Mouse (Mus musculus): Measurements from ENCODE around the gene Tedc1. TPM values are rescaled to one million over a fixed set of nuclear protein-coding genes. Genes with fewer than 3 reads are reported as not detected.

The Tedc1 gene
- 23.8 TPM for polyA plus RNA-seq (2012; fragmentation: generic; extraction: Trizol)
- long read RNA-seq, experiment 1, transcript Tedc1-201 (8 exons, 2,441 nt), result major isoform, 13 of 17 reads
- long read RNA-seq, experiment 1, partial matches to known transcripts, result 3 of 17 reads
- long read RNA-seq, experiment 1, other reads (novel, unspliced or antisense), result 1 of 17 reads
- long read RNA-seq, experiment 2, transcript Tedc1-201 (8 exons, 2,441 nt), result major isoform, 232 of 330 reads
- long read RNA-seq, experiment 2, partial matches to known transcripts, result 42 of 330 reads
- long read RNA-seq, experiment 2, other reads (novel, unspliced or antisense), result 56 of 330 reads

DNA sequence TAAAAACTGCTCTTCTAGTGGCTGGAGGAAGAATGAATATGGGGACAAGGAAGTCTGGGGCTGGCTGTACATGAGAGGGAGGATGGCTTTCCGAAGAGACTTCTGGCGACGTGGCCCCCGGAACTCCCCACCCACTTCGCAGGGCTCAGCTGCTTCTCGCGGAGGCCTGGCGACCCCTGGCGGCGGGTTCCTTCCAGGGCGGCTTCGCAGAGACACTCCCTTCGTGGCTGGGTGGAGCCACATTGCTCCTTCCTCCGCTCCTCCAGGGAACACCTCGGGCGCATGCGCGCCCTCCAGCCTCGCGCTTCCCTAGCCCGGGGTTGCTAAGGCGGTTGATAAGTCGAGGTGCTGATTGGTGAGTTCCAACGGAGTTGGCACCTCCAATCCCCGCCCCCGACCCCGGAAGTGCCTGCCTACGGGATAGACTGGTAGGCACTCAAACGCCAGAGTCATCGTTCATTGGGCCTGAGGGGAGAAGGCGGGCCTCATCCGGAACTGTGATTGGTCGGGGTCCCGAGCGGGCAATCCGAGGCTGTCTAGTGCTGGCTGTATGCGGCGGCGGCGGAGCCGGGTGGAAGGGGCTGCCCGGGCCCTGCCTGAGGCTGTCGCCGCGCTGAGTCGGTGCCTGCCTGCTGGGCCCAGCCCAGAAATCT lies at the start of gene Tedc1:
Gene Tedc1 (plus strand): TSS at position 535 of the 653 bp plus-strand sequence.
- no peaks in the 10 kb centered on the region for H3K27me3 ChIP-seq (ENCODE audit: control insufficient read depth, insufficient read depth, insufficient read length)
- H3K4me3 ChIP-seq (ENCODE audit: insufficient read depth, poor library complexity, severe bottlenecking), result peak within 1 kb of the TSS; percentile 72
- H3ac ChIP-seq (ENCODE audit: control insufficient read depth, insufficient read length, low read depth), result peak within 1 kb of the TSS; percentile 85
- H3K79me2 ChIP-seq (ENCODE audit: control insufficient read depth, insufficient read depth), result peaks cover 42% of the 10 kb centered on the region
- peaks cover 15% of the 10 kb centered on the region for H3K36me3 ChIP-seq (ENCODE audit: control insufficient read depth, insufficient read depth)
- TF ChIP-seq MAX (IDR thresholded peaks at IDR 0.05), result peak; percentile 25
- no peak for TF ChIP-seq MYOD1 (IDR thresholded peaks at IDR 0.05; ENCODE audit: control insufficient read depth, insufficient read length, low read depth)
- TF ChIP-seq CTCF (IDR thresholded peaks at IDR 0.05; ENCODE audit: control insufficient read depth, insufficient read depth, insufficient read length), result peak; percentile 93
- H3K79me3 ChIP-seq (ENCODE audit: low read depth), result peaks cover 11% of the 10 kb centered on the region

DNA sequence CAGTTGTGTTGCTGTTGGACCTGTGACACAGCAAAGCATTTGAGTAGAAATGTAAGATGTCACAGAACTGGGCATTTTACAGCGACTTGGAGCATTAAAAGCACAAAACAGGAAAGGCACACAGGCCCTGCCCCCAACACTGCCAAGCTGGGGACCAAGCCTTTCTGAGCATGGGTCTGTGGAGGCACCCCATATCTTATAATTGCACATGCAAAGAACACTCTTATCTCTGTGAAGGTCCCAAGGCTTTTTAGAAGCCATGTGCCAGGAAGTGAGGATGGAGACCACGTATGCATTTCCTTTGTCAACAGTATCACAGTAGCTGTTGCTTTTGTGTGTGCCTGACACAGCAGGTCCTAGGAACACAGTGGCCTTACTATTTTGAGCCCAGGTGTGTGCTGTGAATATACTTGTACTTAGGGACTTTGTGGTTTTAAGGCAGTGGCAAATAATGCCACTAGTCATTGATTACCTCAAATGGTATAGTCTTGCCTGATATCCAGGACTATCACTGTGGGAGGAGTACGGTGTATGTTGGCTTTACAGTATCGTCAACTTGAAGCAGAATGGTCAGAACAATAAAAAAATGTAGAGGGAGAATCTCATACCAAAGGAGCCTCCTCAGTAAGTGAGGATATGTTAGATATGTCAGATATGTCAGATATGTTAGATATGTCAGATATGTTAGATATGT lies 48.6 kb upstream of the Tedc1 start:
- Histone ChIP-seq H3K79me2 (ENCODE audit: control insufficient read depth, insufficient read depth) (peaks cover 87% of the 10 kb centered on the region), H3ac (ENCODE audit: control insufficient read depth, insufficient read length, low read depth) (no peak overlapping the region), H3K36me3 (ENCODE audit: control insufficient read depth, insufficient read depth) (peaks cover 28% of the 10 kb centered on the region), H3K27me3 (ENCODE audit: control insufficient read depth, insufficient read depth, insufficient read length) (no peaks in the 10 kb centered on the region), H3K79me3 (ENCODE audit: low read depth) (peaks cover 78% of the 10 kb centered on the region), H3K4me3 (ENCODE audit: insufficient read depth, poor library complexity, severe bottlenecking) (no peak overlapping the region)
- TF ChIP-seq USF1 (IDR thresholded peaks at IDR 0.05; ENCODE audit: low read depth) (no peak), MYOD1 (IDR thresholded peaks at IDR 0.05; ENCODE audit: control insufficient read depth, insufficient read length, low read depth) (no peak), MYOG (IDR thresholded peaks at IDR 0.05; ENCODE audit: control insufficient read depth, extremely low read depth, insufficient read length) (no peak), CEBPB (IDR thresholded peaks at IDR 0.05; ENCODE audit: low read depth) (no peak), CTCF (IDR thresholded peaks at IDR 0.05; ENCODE audit: control insufficient read depth, insufficient read depth, insufficient read length) (no peak), FOSL1 (IDR thresholded peaks at IDR 0.05; ENCODE audit: insufficient read depth, low read length, poor library complexity, severe bottlenecking) (no peak), MAX (IDR thresholded peaks at IDR 0.05) (no peak)

- Histone ChIP-seq H3K27me3 (ENCODE audit: control insufficient read depth, insufficient read depth, insufficient read length) (no peaks in the 10 kb centered on the region), H3K79me3 (ENCODE audit: low read depth) (peaks cover 68% of the 10 kb centered on the region), H3K36me3 (ENCODE audit: control insufficient read depth, insufficient read depth) (peaks cover 40% of the 10 kb centered on the region)
Observed at GRCm38 (mm10) chr12:113108528-113109283, 47.5 kb upstream of the Tedc1 start.

GRCm38 (mm10) chr12:113109801-113110200 lies 46.4 kb upstream of the Tedc1 start:
- no peak overlapping the region for H3ac ChIP-seq (ENCODE audit: control insufficient read depth, insufficient read length, low read depth)
- H3K79me3 ChIP-seq (ENCODE audit: low read depth), result peaks cover 60% of the 10 kb centered on the region
- H3K4me3 ChIP-seq (ENCODE audit: insufficient read depth, poor library complexity, severe bottlenecking), result no peak overlapping the region
- no peaks in the 10 kb centered on the region for H3K27me3 ChIP-seq (ENCODE audit: control insufficient read depth, insufficient read depth, insufficient read length)
- TF ChIP-seq MYOD1 (IDR thresholded peaks at IDR 0.05; ENCODE audit: control insufficient read depth, insufficient read length, low read depth) (no peak), CTCF (IDR thresholded peaks at IDR 0.05; ENCODE audit: control insufficient read depth, insufficient read depth, insufficient read length) (no peak), MAX (IDR thresholded peaks at IDR 0.05) (no peak), CEBPB (IDR thresholded peaks at IDR 0.05; ENCODE audit: low read depth) (no peak), MYOG (IDR thresholded peaks at IDR 0.05; ENCODE audit: control insufficient read depth, extremely low read depth, insufficient read length) (no peak), FOSL1 (IDR thresholded peaks at IDR 0.05; ENCODE audit: insufficient read depth, low read length, poor library complexity, severe bottlenecking) (no peak), USF1 (IDR thresholded peaks at IDR 0.05; ENCODE audit: low read depth) (no peak)
- peaks cover 50% of the 10 kb centered on the region for H3K36me3 ChIP-seq (ENCODE audit: control insufficient read depth, insufficient read depth)
- H3K79me2 ChIP-seq (ENCODE audit: control insufficient read depth, insufficient read depth), result peaks cover 77% of the 10 kb centered on the region

More at GRCm38 (mm10) chr12:113108528-113109283, 47.5 kb upstream of the Tedc1 start:
- no peak for TF ChIP-seq FOSL1 (IDR thresholded peaks at IDR 0.05; ENCODE audit: insufficient read depth, low read length, poor library complexity, severe bottlenecking)
- TF ChIP-seq USF1 (IDR thresholded peaks at IDR 0.05; ENCODE audit: low read depth), result no peak
- TF ChIP-seq CTCF (IDR thresholded peaks at IDR 0.05; ENCODE audit: control insufficient read depth, insufficient read depth, insufficient read length), result no peak
- no peak for TF ChIP-seq CEBPB (IDR thresholded peaks at IDR 0.05; ENCODE audit: low read depth)
- no peak for TF ChIP-seq MYOD1 (IDR thresholded peaks at IDR 0.05; ENCODE audit: control insufficient read depth, insufficient read length, low read depth)
- no peak for TF ChIP-seq MYOG (IDR thresholded peaks at IDR 0.05; ENCODE audit: control insufficient read depth, extremely low read depth, insufficient read length)
- TF ChIP-seq MAX (IDR thresholded peaks at IDR 0.05), result no peak
- no peak overlapping the region for H3ac ChIP-seq (ENCODE audit: control insufficient read depth, insufficient read length, low read depth)
- H3K79me2 ChIP-seq (ENCODE audit: control insufficient read depth, insufficient read depth), result peaks cover 87% of the 10 kb centered on the region
- no peak overlapping the region for H3K4me3 ChIP-seq (ENCODE audit: insufficient read depth, poor library complexity, severe bottlenecking)

DNA sequence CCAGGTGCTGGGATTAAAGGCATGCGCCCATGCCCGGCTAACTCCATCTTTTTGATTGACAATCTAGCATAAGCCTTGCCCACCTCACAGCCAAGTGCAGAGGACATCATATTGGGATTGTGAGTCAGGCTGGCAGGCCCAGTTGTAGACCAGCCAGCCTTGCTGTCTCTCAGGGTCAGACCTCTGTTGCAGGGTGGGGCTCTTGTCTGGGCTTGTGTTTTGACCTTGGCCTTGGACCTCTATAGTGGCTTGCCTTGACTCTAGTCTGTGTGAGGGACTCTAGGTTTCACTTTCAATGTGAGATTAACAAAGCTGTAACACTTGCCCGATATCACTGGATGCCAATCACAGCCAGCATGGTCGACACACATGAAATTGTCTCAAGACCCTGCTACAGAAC lies 42.1 kb upstream of the Tedc1 start:
- H3K36me3 ChIP-seq (ENCODE audit: control insufficient read depth, insufficient read depth), result peaks cover 63% of the 10 kb centered on the region
- H3K79me3 ChIP-seq (ENCODE audit: low read depth), result peaks cover 22% of the 10 kb centered on the region

More for the DNA sequence above, 42.1 kb upstream of the Tedc1 start:
- no peaks in the 10 kb centered on the region for H3K27me3 ChIP-seq (ENCODE audit: control insufficient read depth, insufficient read depth, insufficient read length)
- no peak overlapping the region for H3K4me3 ChIP-seq (ENCODE audit: insufficient read depth, poor library complexity, severe bottlenecking)
- no peak overlapping the region for H3ac ChIP-seq (ENCODE audit: control insufficient read depth, insufficient read length, low read depth)
- no peak for TF ChIP-seq CEBPB (IDR thresholded peaks at IDR 0.05; ENCODE audit: low read depth)
- peaks cover 35% of the 10 kb centered on the region for H3K79me2 ChIP-seq (ENCODE audit: control insufficient read depth, insufficient read depth)

Data from C2C12 (cell line).